Mouse (Mus musculus) embryonic facial prominence, embryonic 10.5 days (tissue): ENCODE measurements around the gene Chst14. TPM values are rescaled to one million over a fixed set of nuclear protein-coding genes. Genes with fewer than 3 reads are reported as not detected.

ENCODE experiments used
- DNase-seq: peaks from one replicate; pipeline ENCODE4 v3.0.0-alpha.2; 2017; ENCODE audit warnings: low spot score
- H3K27ac ChIP-seq: fragments of 300-500 bp; sonication (generic); replicated peaks from 2 replicates; pipeline ENCODE4 v1.5.1; 2016; ENCODE audit warnings: mild to moderate bottlenecking
- H3K27me3 ChIP-seq: fragments of 300-500 bp; sonication (generic); replicated peaks from 2 replicates; pipeline ENCODE4 v1.6.1; 2016; ENCODE audit warnings: low read depth, mild to moderate bottlenecking; ENCODE audit not compliant: poor library complexity, severe bottlenecking
- H3K36me3 ChIP-seq: fragments of 300-500 bp; sonication (generic); replicated peaks from 2 replicates; pipeline ENCODE4 v1.6.1; 2016; ENCODE audit warnings: mild to moderate bottlenecking, moderate library complexity
- H3K4me1 ChIP-seq: fragments of 300-500 bp; sonication (generic); 2 replicates; pipeline ENCODE4 v1.6.1; 2016
- H3K4me3 ChIP-seq: fragments of 300-500 bp; sonication (generic); 2 replicates; pipeline ENCODE4 v1.5.1; 2016; ENCODE audit warnings: mild to moderate bottlenecking, moderate library complexity
- H3K9me3 ChIP-seq: fragments of 300-500 bp; sonication (generic); 2 replicates; pipeline ENCODE4 v1.6.1; 2016; ENCODE audit warnings: mild to moderate bottlenecking
- WGBS: fragments of 180-500 bp; shearing (Covaris S2); methylation state at CpG from one replicate; pipeline ENCODE4 v1.1.7; 2016; 5-methylcytosine and 5-hydroxymethylcytosine counted together
- polyA plus RNA-seq: library from polyadenylated mRNA; unstranded; fragments of >200 nt; fragmentation: Nextera tagmentation; extraction: Ambion mirVana; gene quantifications from 2 replicates; pipeline ENCODE4 v1.2.1, GENCODE M21; 2016

Gene Chst14
- polyA plus RNA-seq, 1 experiment from 2014 or later: 22.2 TPM

- 73% methylated on average over 7 of the region's 7 CpGs for WGBS
- no peaks in the 10 kb centered on the region for H3K9me3 ChIP-seq
- H3K27ac ChIP-seq: no peak overlapping the region
- H3K36me3 ChIP-seq: peaks cover under 1% of the 10 kb centered on the region; the same call in 1 of the 2 replicates
- H3K4me3 ChIP-seq: no peak overlapping the region
- no peaks in the 10 kb centered on the region for H3K27me3 ChIP-seq
- peaks cover 45% of the 10 kb centered on the region for H3K4me1 ChIP-seq
- DNase-seq: no peak
Observed at GRCm38 (mm10) chr2:118910605-118911278, 15.6 kb upstream of the Chst14 start.

- no peaks in the 10 kb centered on the region for H3K27me3 ChIP-seq
- no peak overlapping the region for H3K4me3 ChIP-seq
- H3K9me3 ChIP-seq: no peaks in the 10 kb centered on the region
- H3K27ac ChIP-seq: 0 out of 2 replicates have a peak overlapping the region, but pooled peaks have one; percentile 14
- H3K4me1 ChIP-seq: peaks cover 51% of the 10 kb centered on the region
- peaks cover 18% of the 10 kb centered on the region for H3K36me3 ChIP-seq
- WGBS: 58% methylated on average over 8 of the region's 8 CpGs
- no peak for DNase-seq
Observed at GRCm38 (mm10) chr2:118912706-118913105, 13.6 kb upstream of the Chst14 start.

- 56% methylated on average over 11 of the region's 11 CpGs for WGBS
- H3K36me3 ChIP-seq: peaks cover 18% of the 10 kb centered on the region
- no peak overlapping the region for H3K4me3 ChIP-seq
- H3K4me1 ChIP-seq: peaks cover 48% of the 10 kb centered on the region
- DNase-seq: no peak
- H3K9me3 ChIP-seq: no peaks in the 10 kb centered on the region
- H3K27me3 ChIP-seq: no peaks in the 10 kb centered on the region
- H3K27ac ChIP-seq: peak overlapping the region; percentile 37
Observed at GRCm38 (mm10) chr2:118913551-118914276, 12.6 kb upstream of the Chst14 start.

GRCm38 (mm10) chr2:118914685-118915084 is 11.6 kb upstream of the Chst14 start:
- 50% methylated on average over 8 of the region's 8 CpGs for WGBS
- Histone ChIP-seq H3K36me3 (peaks cover 26% of the 10 kb centered on the region), H3K27me3 (no peaks in the 10 kb centered on the region), H3K27ac (peak overlapping the region; percentile 15), H3K4me3 (no peak overlapping the region), H3K4me1 (peaks cover 48% of the 10 kb centered on the region), H3K9me3 (no peaks in the 10 kb centered on the region)
- DNase-seq: no peak

GRCm38 (mm10) chr2:118916436-118916835 is 9.9 kb upstream of the Chst14 start:
- Histone ChIP-seq H3K36me3 (peaks cover 44% of the 10 kb centered on the region), H3K27ac (no peak overlapping the region), H3K27me3 (no peaks in the 10 kb centered on the region), H3K4me1 (peaks cover 41% of the 10 kb centered on the region), H3K4me3 (no peak overlapping the region), H3K9me3 (no peaks in the 10 kb centered on the region)
- WGBS: 89% methylated on average over 17 of the region's 17 CpGs
- DNase-seq: no peak

- Histone ChIP-seq H3K4me3 (no peak overlapping the region), H3K4me1 (peaks cover 20% of the 10 kb centered on the region), H3K9me3 (no peaks in the 10 kb centered on the region), H3K27me3 (no peaks in the 10 kb centered on the region), H3K36me3 (peaks cover 65% of the 10 kb centered on the region), H3K27ac (no peak overlapping the region)
- DNase-seq: no peak
- 68% methylated on average over 1 of the region's 1 CpGs for WGBS
Observed at GRCm38 (mm10) chr2:118918543-118918942, 7.8 kb upstream of the Chst14 start.

GRCm38 (mm10) chr2:118920428-118920827 is 5.9 kb upstream of the Chst14 start:
- no peak for DNase-seq
- H3K36me3 ChIP-seq: peaks cover 68% of the 10 kb centered on the region
- 83% methylated on average over 3 of the region's 3 CpGs for WGBS
- no peaks in the 10 kb centered on the region for H3K9me3 ChIP-seq
- peaks cover 9% of the 10 kb centered on the region for H3K4me1 ChIP-seq
- H3K27me3 ChIP-seq: no peaks in the 10 kb centered on the region
- no peak overlapping the region for H3K27ac ChIP-seq
- H3K4me3 ChIP-seq: no peak overlapping the region

GRCm38 (mm10) chr2:118925952-118926351 is 344 bp upstream of the Chst14 start:
- peaks cover 54% of the 10 kb centered on the region for H3K4me1 ChIP-seq
- H3K36me3 ChIP-seq: peaks cover 29% of the 10 kb centered on the region
- DNase-seq: no peak
- peak overlapping the region; percentile 94 for H3K27ac ChIP-seq
- peak overlapping the region; percentile 89 for H3K4me3 ChIP-seq
- 1% methylated on average over 6 of the region's 6 CpGs for WGBS
- H3K27me3 ChIP-seq: no peaks in the 10 kb centered on the region
- no peaks in the 10 kb centered on the region for H3K9me3 ChIP-seq

GRCm38 (mm10) chr2:118926998-118927739 is 873 bp downstream of the Chst14 start:
- no peak for DNase-seq
- Histone ChIP-seq H3K27me3 (no peaks in the 10 kb centered on the region), H3K27ac (peak overlapping the region; percentile 94), H3K9me3 (no peaks in the 10 kb centered on the region), H3K36me3 (peaks cover 17% of the 10 kb centered on the region), H3K4me1 (peaks cover 57% of the 10 kb centered on the region), H3K4me3 (peak overlapping the region; percentile 89)
- WGBS: 33% methylated on average over 31 of the region's 31 CpGs

- no peaks in the 10 kb centered on the region for H3K36me3 ChIP-seq
- no peak overlapping the region for H3K4me3 ChIP-seq
- H3K9me3 ChIP-seq: no peaks in the 10 kb centered on the region
- WGBS: 75% methylated on average over 7 of the region's 7 CpGs
- DNase-seq: no peak
- H3K27me3 ChIP-seq: no peaks in the 10 kb centered on the region; the same call in 1 of the 2 replicates
- no peak overlapping the region for H3K27ac ChIP-seq
- peaks cover 10% of the 10 kb centered on the region for H3K4me1 ChIP-seq
Observed at GRCm38 (mm10) chr2:118941341-118941740, 15.0 kb downstream of the Chst14 start.

- no peaks in the 10 kb centered on the region for H3K36me3 ChIP-seq
Observed at GRCm38 (mm10) chr2:118943232-118943631, 16.9 kb downstream of the Chst14 start.

GRCm38 (mm10) chr2:118948818-118949217 is 22.5 kb downstream of the Chst14 start:
- H3K9me3 ChIP-seq: no peaks in the 10 kb centered on the region
- 78% methylated on average over 4 of the region's 4 CpGs for WGBS
- H3K36me3 ChIP-seq: no peaks in the 10 kb centered on the region
- H3K4me1 ChIP-seq: peaks cover 8% of the 10 kb centered on the region
- H3K4me3 ChIP-seq: no peak overlapping the region
- peaks cover 3% of the 10 kb centered on the region; the same call in 1 of the 2 replicates for H3K27me3 ChIP-seq
- DNase-seq: no peak
- H3K27ac ChIP-seq: no peak overlapping the region

More at GRCm38 (mm10) chr2:118943232-118943631, 16.9 kb downstream of the Chst14 start:
- DNase-seq: no peak
- 91% methylated on average over 6 of the region's 6 CpGs for WGBS
- peaks cover 3% of the 10 kb centered on the region for H3K27me3 ChIP-seq
- no peak overlapping the region for H3K4me3 ChIP-seq
- H3K9me3 ChIP-seq: no peaks in the 10 kb centered on the region
- peaks cover 10% of the 10 kb centered on the region for H3K4me1 ChIP-seq
- no peak overlapping the region for H3K27ac ChIP-seq
